Mouse (Mus musculus): ENCODE measurements around the gene Txnip. TPM values are rescaled to one million over a fixed set of nuclear protein-coding genes. Genes with fewer than 3 reads are reported as not detected.

Gene Txnip
- total and polyA plus RNA-seq, 3 experiments, result 276 to 515 (median 338) TPM

- H3K36me3 ChIP-seq (ENCODE audit: control insufficient read depth, insufficient read depth, low read length), result peaks cover 2% of the 10 kb centered on the region; the same call in 1 of the 2 replicates
- TF ChIP-seq EP300 (IDR thresholded peaks at IDR 0.05; ENCODE audit: insufficient read depth, low read depth, low read length) (no peak), CTCF (IDR thresholded peaks at IDR 0.05) (no peak), POLR2A (IDR thresholded peaks at IDR 0.05; ENCODE audit: insufficient read depth, low read depth, low read length) (no peak)
- H3K4me1 ChIP-seq (ENCODE audit: control insufficient read depth, insufficient read depth, low read length), result peaks cover 42% of the 10 kb centered on the region
- H3K27ac ChIP-seq, result peak overlapping the region; percentile 100
- no peaks in the 10 kb centered on the region for H3K79me2 ChIP-seq (replicated peaks; ENCODE audit: control insufficient read depth, insufficient read depth, low read length)
- intact Hi-C loops (cut with DNase I), result no loop called here
- WGBS, result 56% methylated on average over 8 of the region's 8 CpGs
- no peaks in the 10 kb centered on the region for H3K27me3 ChIP-seq (ENCODE audit: control insufficient read depth, insufficient read depth, low read length)
- H3K9ac ChIP-seq (ENCODE audit: low read depth, low read length), result no peak overlapping the region
- H3K4me3 ChIP-seq, result no peak overlapping the region
- DNase-seq, result peak; percentile 32 to 54
These were observed 10.8 kb downstream of the Txnip start for GRCm38 (mm10) chr3:96568605-96569004.

- WGBS, result 62% methylated on average over 13 of the region's 13 CpGs
- Histone ChIP-seq H3K27ac (peak overlapping the region; percentile 100), H3K36me3 (ENCODE audit: control insufficient read depth, insufficient read depth, low read length) (no peaks in the 10 kb centered on the region; the same call in 1 of the 2 replicates), H3K4me1 (ENCODE audit: control insufficient read depth, insufficient read depth, low read length) (peaks cover 42% of the 10 kb centered on the region), H3K79me2 (replicated peaks; ENCODE audit: control insufficient read depth, insufficient read depth, low read length) (no peaks in the 10 kb centered on the region), H3K4me3 (peak overlapping the region; percentile 39; the same call in 1 of the 2 replicates), H3K9ac (ENCODE audit: low read depth, low read length) (peak overlapping the region; percentile 21), H3K27me3 (ENCODE audit: control insufficient read depth, insufficient read depth, low read length) (no peaks in the 10 kb centered on the region)
- DNase-seq, result peak; percentile 52 to 68
- intact Hi-C loops (cut with DNase I), result no loop called here
- TF ChIP-seq CTCF (IDR thresholded peaks at IDR 0.05), result no peak
- TF ChIP-seq POLR2A (IDR thresholded peaks at IDR 0.05; ENCODE audit: insufficient read depth, low read depth, low read length), result 0 out of 2 replicates have a peak, but pooled peaks have one; percentile 28
- peak; percentile 97 for TF ChIP-seq EP300 (IDR thresholded peaks at IDR 0.05; ENCODE audit: insufficient read depth, low read depth, low read length)
These were observed 11.7 kb downstream of the Txnip start for GRCm38 (mm10) chr3:96569506-96569905.

- Histone ChIP-seq H3K4me1 (ENCODE audit: control insufficient read depth, insufficient read depth, low read length) (peaks cover 42% of the 10 kb centered on the region), H3K27ac (peak overlapping the region; percentile 100), H3K27me3 (ENCODE audit: control insufficient read depth, insufficient read depth, low read length) (no peaks in the 10 kb centered on the region), H3K4me3 (peak overlapping the region; percentile 39), H3K79me2 (replicated peaks; ENCODE audit: control insufficient read depth, insufficient read depth, low read length) (no peaks in the 10 kb centered on the region), H3K9ac (ENCODE audit: low read depth, low read length) (peak overlapping the region; percentile 21), H3K36me3 (ENCODE audit: control insufficient read depth, insufficient read depth, low read length) (no peaks in the 10 kb centered on the region; the same call in 1 of the 2 replicates)
- 71% methylated on average over 11 of the region's 11 CpGs for WGBS
- no peak for TF ChIP-seq POLR2A (IDR thresholded peaks at IDR 0.05; ENCODE audit: insufficient read depth, low read depth, low read length)
- no peak for TF ChIP-seq CTCF (IDR thresholded peaks at IDR 0.05)
- TF ChIP-seq EP300 (IDR thresholded peaks at IDR 0.05; ENCODE audit: insufficient read depth, low read depth, low read length), result no peak
- DNase-seq, result no peak
- intact Hi-C loops (cut with DNase I), result no loop called here
These were observed 12.3 kb downstream of the Txnip start for GRCm38 (mm10) chr3:96569966-96570605.

- peak; percentile 44 to 45 for DNase-seq
- intact Hi-C loops (cut with DNase I), result no loop called here
- no peak for TF ChIP-seq CTCF (IDR thresholded peaks at IDR 0.05)
- TF ChIP-seq POLR2A (IDR thresholded peaks at IDR 0.05; ENCODE audit: insufficient read depth, low read depth, low read length), result no peak; the same call in 1 of the 2 replicates
- no peak for TF ChIP-seq EP300 (IDR thresholded peaks at IDR 0.05; ENCODE audit: insufficient read depth, low read depth, low read length)
- H3K79me2 ChIP-seq (replicated peaks; ENCODE audit: control insufficient read depth, insufficient read depth, low read length), result no peaks in the 10 kb centered on the region
- peak overlapping the region; percentile 4; the same call in 1 of the 2 replicates for H3K4me3 ChIP-seq
- H3K9ac ChIP-seq (ENCODE audit: low read depth, low read length), result peak overlapping the region; percentile 10; the same call in 1 of the 2 replicates
- H3K4me1 ChIP-seq (ENCODE audit: control insufficient read depth, insufficient read depth, low read length), result peaks cover 46% of the 10 kb centered on the region
- peak overlapping the region; percentile 100 for H3K27ac ChIP-seq
- no peaks in the 10 kb centered on the region for H3K27me3 ChIP-seq (ENCODE audit: control insufficient read depth, insufficient read depth, low read length)
- H3K36me3 ChIP-seq (ENCODE audit: control insufficient read depth, insufficient read depth, low read length), result no peaks in the 10 kb centered on the region; the same call in 1 of the 2 replicates
- 21% methylated on average over 7 of the region's 7 CpGs for WGBS
These were observed 12.9 kb downstream of the Txnip start for GRCm38 (mm10) chr3:96570643-96571042.

- no peaks in the 10 kb centered on the region; the same call in 1 of the 2 replicates for H3K36me3 ChIP-seq (ENCODE audit: control insufficient read depth, insufficient read depth, low read length)
- WGBS, result 39% methylated on average over 2 of the region's 2 CpGs
- no peaks in the 10 kb centered on the region for H3K27me3 ChIP-seq (ENCODE audit: control insufficient read depth, insufficient read depth, low read length)
- peak overlapping the region; percentile 10; the same call in 1 of the 2 replicates for H3K9ac ChIP-seq (ENCODE audit: low read depth, low read length)
- intact Hi-C loops (cut with DNase I), result no loop called here
- peak in 1 of 2 experiments; percentile 31 for DNase-seq
- H3K27ac ChIP-seq, result peak overlapping the region; percentile 100
- peaks cover 50% of the 10 kb centered on the region for H3K4me1 ChIP-seq (ENCODE audit: control insufficient read depth, insufficient read depth, low read length)
- TF ChIP-seq POLR2A (IDR thresholded peaks at IDR 0.05; ENCODE audit: insufficient read depth, low read depth, low read length) (no peak), CTCF (IDR thresholded peaks at IDR 0.05) (no peak), EP300 (IDR thresholded peaks at IDR 0.05; ENCODE audit: insufficient read depth, low read depth, low read length) (no peak)
- no peaks in the 10 kb centered on the region for H3K79me2 ChIP-seq (replicated peaks; ENCODE audit: control insufficient read depth, insufficient read depth, low read length)
- no peak overlapping the region for H3K4me3 ChIP-seq
These were observed 13.6 kb downstream of the Txnip start for GRCm38 (mm10) chr3:96571336-96571735.
